Mouse (Mus musculus): ENCODE data around the gene A4gnt. TPM values are rescaled to one million over a fixed set of nuclear protein-coding genes. Genes with fewer than 3 reads are reported as not detected.
A peak's percentile ranks its signal among the peaks of the same experiment; 100 is the strongest.
"Not testable (repeated sequence)": the region's sequence is repeated elsewhere in the genome, so short reads cannot be mapped to it uniquely, and the experiment has no call there.

Gene A4gnt
- under 1 TPM; 0.16 to 0.28 TPM for total RNA-seq (2021)
- long read RNA-seq, experiment 1, result 0 reads
- long read RNA-seq, experiment 2, result 0 reads

- no peak for DNase-seq (ENCODE audit: low spot score in 2 of 2)
These were observed at the start of gene A4gnt for GRCm38 (mm10) chr9:99612202-99612601. TSS of gene A4gnt (plus strand) at chr9:99612502.

GRCm38 (mm10) chr9:99563714-99564113 lies 48.6 kb upstream of the A4gnt start:
- DNase-seq (ENCODE audit: low spot score in 2 of 2), result no peak

DNA sequence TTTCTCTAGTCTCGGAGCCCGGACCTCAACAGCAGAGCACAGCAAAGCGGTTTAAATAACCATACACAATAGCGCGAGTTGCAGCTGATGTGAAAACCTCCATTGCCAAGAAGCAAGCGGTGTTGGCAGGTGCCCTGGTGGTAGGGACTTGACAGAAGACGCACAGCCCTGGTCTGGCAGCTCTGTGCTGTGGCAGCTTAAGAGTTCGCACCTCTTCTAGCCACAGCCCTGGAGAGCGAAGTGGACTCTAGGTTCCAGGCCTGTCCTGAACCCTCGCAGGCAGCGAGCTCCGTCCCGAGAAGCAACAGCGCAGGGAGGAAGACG lies 44.3 kb upstream of the A4gnt start:
- no peak for DNase-seq (ENCODE audit: low spot score in 2 of 2)

DNA sequence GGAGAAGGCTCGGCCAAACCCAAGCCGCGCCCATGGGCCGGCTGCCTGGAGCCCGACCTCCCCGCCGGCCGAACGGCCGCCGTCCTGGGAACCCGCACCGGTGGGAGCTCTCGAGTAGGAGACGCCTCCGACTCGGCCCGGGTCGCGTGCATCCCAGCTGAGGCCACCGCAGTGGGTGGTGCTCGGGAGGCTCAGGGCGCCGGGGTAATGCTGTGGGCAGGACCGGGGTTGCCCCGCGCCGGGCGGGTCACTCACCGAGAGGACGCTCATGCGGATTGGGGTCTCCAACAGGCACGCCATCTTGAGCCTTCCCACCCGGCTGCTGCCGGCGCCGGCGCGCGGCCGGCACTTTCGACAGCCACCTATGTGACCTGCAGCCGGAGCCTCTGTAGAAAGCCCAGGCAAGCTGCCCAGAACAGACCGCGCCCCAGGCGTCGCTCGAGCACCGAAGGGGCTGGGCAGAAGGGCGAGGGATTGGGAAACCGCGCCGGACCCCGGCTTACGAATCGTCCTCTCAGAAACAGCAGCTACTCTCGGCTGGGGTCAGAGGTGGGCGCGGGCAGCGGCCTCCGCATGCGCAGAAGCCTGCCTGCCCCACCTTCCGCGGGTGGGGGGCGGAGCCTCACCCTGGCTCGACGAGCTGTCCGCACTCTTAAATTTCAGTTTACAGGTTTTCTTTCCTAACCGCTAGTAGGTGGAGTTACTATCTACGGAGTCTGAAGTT lies 43.8 kb upstream of the A4gnt start, which contains the start of gene Armc8:
Gene Armc8, minus strand, starts transcription at position 553 of the 724 bp plus-strand sequence.
- peak; percentile 83 to 90 for DNase-seq (ENCODE audit: low spot score in 2 of 2)

- no peak for DNase-seq (ENCODE audit: low spot score in 2 of 2)
These were observed 43.3 kb upstream of the A4gnt start for GRCm38 (mm10) chr9:99569071-99569397.

DNA sequence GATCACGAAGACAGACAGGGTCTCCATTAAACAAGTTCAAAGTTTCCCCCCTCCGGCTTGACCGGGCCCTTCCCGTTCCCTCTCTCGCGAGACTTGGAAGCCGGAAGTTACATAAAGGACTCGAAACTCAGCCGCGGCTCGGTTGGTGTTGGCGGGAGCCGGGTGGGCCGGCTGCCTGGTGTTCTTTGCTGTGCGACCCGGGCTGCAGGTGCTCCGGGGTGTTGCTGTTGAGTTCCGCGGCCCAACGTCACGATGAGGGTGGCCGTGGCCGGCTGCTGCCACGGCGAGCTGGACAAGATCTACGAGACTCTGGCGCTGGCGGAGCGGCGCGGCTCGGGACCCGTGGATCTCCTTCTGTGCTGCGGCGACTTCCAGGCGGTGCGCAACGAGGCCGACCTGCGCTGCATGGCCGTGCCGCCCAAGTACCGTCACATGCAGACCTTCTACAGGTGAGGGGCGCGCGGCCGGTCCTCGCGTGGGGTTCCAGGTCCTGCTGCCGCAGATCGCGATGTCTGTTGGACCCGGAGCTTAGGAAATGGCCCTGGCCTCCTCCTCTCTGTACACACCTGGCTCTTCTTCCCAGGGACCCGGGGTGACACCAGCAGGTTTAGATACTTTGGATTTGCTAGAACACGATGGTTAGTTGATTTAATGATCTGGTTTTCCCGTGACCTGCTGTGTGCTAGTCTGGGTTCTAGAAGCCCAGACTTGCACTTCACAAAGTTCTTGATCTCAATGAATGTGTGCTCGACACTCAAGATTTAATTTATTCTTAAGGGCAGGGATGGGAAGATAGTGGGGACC lies 36.4 kb upstream of the A4gnt start, which contains the start of gene Dbr1:
Gene Dbr1, plus strand, starts transcription at position 123 of the 804 bp plus-strand sequence.
- peak; percentile 94 for DNase-seq (ENCODE audit: low spot score in 2 of 2)

- DNase-seq (ENCODE audit: low spot score in 2 of 2), result peak in 1 of 2 experiments; percentile 16
These were observed 31.6 kb upstream of the A4gnt start for GRCm38 (mm10) chr9:99580655-99581054.

GRCm38 (mm10) chr9:99587505-99588202 lies 24.6 kb upstream of the A4gnt start:
- DNase-seq (ENCODE audit: low spot score in 2 of 2), result peak; percentile 46 to 58

DNA sequence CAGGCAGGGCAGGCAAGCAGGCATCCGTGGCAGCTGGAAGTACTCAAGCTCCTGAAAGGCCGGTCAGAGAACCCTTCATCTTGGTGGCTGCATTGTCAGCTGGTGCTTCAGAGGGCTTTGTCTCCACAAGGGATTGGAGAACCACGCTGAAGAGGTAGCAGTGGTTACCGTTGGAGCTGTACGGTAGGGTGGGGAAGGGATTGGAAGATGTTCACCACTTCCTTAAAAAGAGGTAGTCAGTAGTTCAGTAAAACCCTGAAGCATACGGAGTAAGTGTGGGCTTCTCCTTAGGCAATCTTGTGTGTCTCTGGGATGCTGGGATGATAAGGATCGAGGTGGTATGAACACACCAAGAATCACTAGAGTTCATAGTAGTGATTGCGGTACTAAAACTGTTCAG lies 21.2 kb upstream of the A4gnt start:
- no peak for DNase-seq (ENCODE audit: low spot score in 2 of 2)

- not testable (repeated sequence) for DNase-seq (ENCODE audit: low spot score in 2 of 2)
These were observed 13.2 kb upstream of the A4gnt start for GRCm38 (mm10) chr9:99599127-99599526.

DNA sequence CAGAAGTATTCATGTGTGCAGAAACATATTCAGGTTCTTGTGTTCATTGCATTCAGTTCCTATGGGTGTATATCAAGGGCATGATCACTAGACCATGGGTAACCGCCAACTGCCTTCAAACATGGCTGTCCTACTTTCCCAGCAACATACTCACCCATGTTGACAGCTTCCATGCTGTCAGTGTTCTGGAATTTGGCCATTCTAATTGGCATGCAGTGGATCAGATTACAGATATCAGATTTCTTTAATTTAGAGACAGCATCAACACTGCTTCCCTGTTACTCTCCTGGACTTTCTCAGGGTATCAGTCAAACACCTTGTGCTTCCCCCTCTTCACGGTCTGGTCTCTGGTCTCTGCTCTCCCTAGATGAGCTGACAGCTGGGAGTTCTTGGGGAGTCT lies 8.7 kb upstream of the A4gnt start:
- DNase-seq (ENCODE audit: low spot score in 2 of 2), result no peak

- peak in 1 of 2 experiments; percentile 29 for DNase-seq (ENCODE audit: low spot score in 2 of 2)
These were observed 7.4 kb downstream of the A4gnt start for GRCm38 (mm10) chr9:99619688-99620087.

GRCm38 (mm10) chr9:99620196-99620595 lies 7.9 kb downstream of the A4gnt start:
- no peak for DNase-seq (ENCODE audit: low spot score in 2 of 2)

- no peak for DNase-seq (ENCODE audit: low spot score in 2 of 2)
These were observed 9.7 kb downstream of the A4gnt start for GRCm38 (mm10) chr9:99622034-99622433.

- no peak for DNase-seq (ENCODE audit: low spot score in 2 of 2)
These were observed 10.7 kb downstream of the A4gnt start for GRCm38 (mm10) chr9:99622966-99623365.

GRCm38 (mm10) chr9:99624117-99624516 lies 11.8 kb downstream of the A4gnt start:
- DNase-seq (ENCODE audit: low spot score in 2 of 2), result no peak

GRCm38 (mm10) chr9:99628581-99628980 lies 16.3 kb downstream of the A4gnt start:
- DNase-seq (ENCODE audit: low spot score in 2 of 2), result no peak

DNA sequence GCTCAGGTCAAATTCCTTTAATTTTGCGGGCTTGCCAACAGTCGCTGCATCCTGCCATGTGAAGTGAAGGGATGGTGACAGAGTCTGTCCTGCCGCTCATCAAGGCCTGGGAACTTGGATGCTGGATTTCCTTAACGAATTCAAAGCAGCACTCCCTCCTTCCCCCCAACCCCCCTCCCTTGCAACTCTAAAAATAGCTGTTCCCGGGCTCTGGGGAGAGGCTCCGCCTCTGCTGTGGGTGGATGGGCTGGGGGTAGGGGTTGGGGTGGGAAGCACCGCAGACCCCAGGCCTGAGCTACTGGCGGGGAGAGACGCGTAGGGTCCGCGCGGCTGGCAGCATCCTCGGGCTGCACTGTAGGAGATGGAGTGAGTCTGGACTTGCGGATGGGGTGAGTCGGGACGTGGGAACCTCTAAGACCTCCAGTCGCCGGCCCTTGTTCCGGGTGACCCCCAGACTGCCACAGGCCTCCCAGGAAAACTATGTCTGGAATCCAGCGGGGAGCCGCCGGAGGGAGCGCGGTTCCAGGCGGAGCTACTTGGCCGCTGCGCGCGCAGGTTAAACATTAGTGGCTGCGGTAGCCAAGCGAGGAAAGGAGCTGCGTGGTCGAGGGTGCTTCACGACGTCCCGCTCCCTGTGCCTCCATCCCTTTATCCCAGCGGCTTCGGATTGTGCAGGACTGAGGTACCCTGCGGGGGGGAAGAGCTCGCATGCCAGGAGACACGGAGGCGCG lies 17.1 kb downstream of the A4gnt start, which contains the start of gene Dzip1l:
Gene Dzip1l, plus strand, starts transcription at position 216 of the 731 bp plus-strand sequence.
- DNase-seq (ENCODE audit: low spot score in 2 of 2), result peak; percentile 70 to 81

GRCm38 (mm10) chr9:99630071-99630470 lies 17.8 kb downstream of the A4gnt start:
- no peak for DNase-seq (ENCODE audit: low spot score in 2 of 2)

GRCm38 (mm10) chr9:99630528-99631125 lies 18.3 kb downstream of the A4gnt start:
- no peak for DNase-seq (ENCODE audit: low spot score in 2 of 2)

DNA sequence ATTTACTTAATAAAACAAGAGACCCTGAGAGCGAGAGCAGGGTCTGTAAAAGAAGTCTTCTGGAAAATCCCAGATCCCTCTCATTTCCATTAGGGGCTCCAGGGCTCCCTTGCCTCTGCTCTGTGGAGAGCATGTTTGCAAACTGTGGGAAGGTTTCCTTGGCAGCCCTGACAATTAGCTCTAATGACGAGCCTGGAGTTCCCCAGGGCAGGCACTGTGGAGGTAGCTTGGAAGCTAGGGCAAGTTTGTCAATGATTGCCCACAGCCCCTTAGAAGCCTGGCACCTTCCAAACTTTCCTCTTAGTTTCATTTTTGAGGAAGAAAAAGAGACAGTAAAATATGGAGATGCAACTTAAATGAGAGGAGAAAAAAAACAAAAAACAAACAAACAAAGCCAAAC lies 19.5 kb downstream of the A4gnt start:
- DNase-seq (ENCODE audit: low spot score in 2 of 2), result no peak
